Mouse (Mus musculus) E14TG2a.4 (cell line): ENCODE results near the gene Mier1.

Source experiments
- H3K27me3 ChIP-seq: 2 replicates; pipeline ENCODE4 v1.6.1; 2014; ENCODE audit warnings: low read length, control low read depth; ENCODE audit not compliant: insufficient read depth
- H3K36me3 ChIP-seq: 2 replicates; pipeline ENCODE4 v1.6.1; 2014; ENCODE audit warnings: low read length, control low read depth; ENCODE audit not compliant: insufficient read depth
- H3K4me1 ChIP-seq: replicated peaks from 2 replicates; pipeline ENCODE4 v1.6.1; 2014; ENCODE audit warnings: low read depth, low read length, control low read depth
- H3K4me3 ChIP-seq: replicated peaks from 2 replicates; pipeline ENCODE4 v1.5.1; 2014; ENCODE audit warnings: mild to moderate bottlenecking, low read length
- H3K9me3 ChIP-seq: 2 replicates; pipeline ENCODE4 v1.6.1; 2014; ENCODE audit warnings: low read length, control low read depth
- CTCF ChIP-seq: conservative IDR thresholded peaks from 2 replicates; pipeline ENCODE4 v1.5.1; 2014; ENCODE audit warnings: low read length
- NANOG ChIP-seq: IDR thresholded peaks from 2 replicates; pipeline ENCODE4 v1.6.1; 2014; ENCODE audit warnings: borderline replicate concordance, low read length, mixed read lengths
- POU5F1 ChIP-seq: IDR thresholded peaks from 2 replicates; pipeline ENCODE4 v1.6.1; 2014; ENCODE audit warnings: low read length, borderline replicate concordance

Mier1 gene

DNA sequence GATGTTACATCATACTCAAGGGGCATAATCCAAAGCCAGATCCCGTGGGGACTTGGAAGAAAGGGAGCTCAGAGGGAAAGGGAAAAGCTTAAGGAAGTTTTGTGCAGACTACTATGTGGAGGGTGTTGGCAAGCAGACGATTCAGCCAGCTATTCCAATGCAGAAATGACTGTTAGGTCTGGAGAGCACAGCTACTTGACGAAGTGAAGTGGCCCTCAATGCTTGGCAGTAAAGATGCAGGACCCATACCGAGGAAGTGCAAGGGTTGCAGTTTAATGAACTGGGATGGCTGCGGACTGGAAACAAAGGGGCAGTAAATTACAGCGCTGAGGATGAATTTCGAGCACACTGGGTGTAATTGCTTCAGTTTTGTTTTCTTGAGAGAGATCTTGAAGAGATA is 1.5 kb upstream of the Mier1 start:
- TF ChIP-seq POU5F1 (no peak), CTCF (no peak), NANOG (no peak)

DNA sequence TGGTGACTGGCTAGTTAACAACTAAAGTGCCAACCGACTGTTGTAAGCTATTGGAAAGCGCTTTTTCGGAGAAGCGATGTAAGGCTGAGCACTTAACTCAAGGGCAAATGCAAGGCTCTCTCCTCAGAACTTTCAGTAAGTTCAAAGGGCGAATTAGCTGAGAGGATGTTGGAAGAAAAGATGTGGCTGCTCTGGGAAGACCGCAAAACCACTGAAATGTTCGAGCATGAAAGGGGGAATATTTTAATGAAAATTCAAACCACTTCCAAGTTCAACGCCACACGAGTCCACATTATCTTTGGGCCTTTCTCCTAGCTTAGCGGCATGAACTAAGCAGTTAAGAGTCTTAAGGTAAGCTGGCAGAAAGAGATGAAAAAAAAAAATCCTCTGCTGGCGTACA is 788 bp upstream of the Mier1 start:
- no peak for TF ChIP-seq NANOG
- no peak for TF ChIP-seq CTCF
- TF ChIP-seq POU5F1, result no peak
- Histone ChIP-seq H3K9me3 (no peaks in the 10 kb centered on the region), H3K4me3 (peak overlapping the region; percentile 96), H3K27me3 (no peaks in the 10 kb centered on the region), H3K36me3 (peaks cover 37% of the 10 kb centered on the region), H3K4me1 (peaks cover 57% of the 10 kb centered on the region)

More for the DNA sequence above, 1.5 kb upstream of the Mier1 start:
- H3K36me3 ChIP-seq, result peaks cover 42% of the 10 kb centered on the region
- H3K4me1 ChIP-seq, result peaks cover 56% of the 10 kb centered on the region
- H3K27me3 ChIP-seq, result no peaks in the 10 kb centered on the region
- peak overlapping the region; percentile 96; the same call in 1 of the 2 replicates for H3K4me3 ChIP-seq
- H3K9me3 ChIP-seq, result no peaks in the 10 kb centered on the region

DNA sequence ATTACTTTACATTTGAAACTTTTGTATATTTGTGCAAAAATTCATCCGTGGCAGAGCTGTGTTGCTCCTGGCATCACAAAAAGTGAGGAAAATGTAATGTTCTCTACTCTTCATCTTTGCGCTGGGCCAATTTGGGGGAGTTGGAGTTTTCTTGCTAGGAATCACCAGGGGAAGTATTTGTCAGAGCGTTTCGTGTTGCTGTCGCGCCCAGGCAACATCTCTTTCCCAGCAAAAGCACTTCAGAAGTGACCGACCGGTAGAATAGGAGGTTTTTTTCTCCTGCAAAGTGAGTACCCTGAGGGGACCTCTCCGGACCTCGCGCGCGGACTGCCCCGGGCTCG is 4.7 kb downstream of the Mier1 start:
- H3K9me3 ChIP-seq, result no peaks in the 10 kb centered on the region
- H3K4me3 ChIP-seq, result peak overlapping the region; percentile 87
- H3K4me1 ChIP-seq, result peaks cover 38% of the 10 kb centered on the region
- H3K27me3 ChIP-seq, result no peaks in the 10 kb centered on the region
- peaks cover 17% of the 10 kb centered on the region for H3K36me3 ChIP-seq
- no peak for TF ChIP-seq CTCF

- Histone ChIP-seq H3K4me3 (peak overlapping the region; percentile 87), H3K4me1 (peaks cover 38% of the 10 kb centered on the region), H3K36me3 (peaks cover 17% of the 10 kb centered on the region), H3K27me3 (no peaks in the 10 kb centered on the region), H3K9me3 (no peaks in the 10 kb centered on the region)
- TF ChIP-seq CTCF (no peak), NANOG (no peak), POU5F1 (no peak)
These were observed 5.2 kb downstream of the Mier1 start for GRCm38 (mm10) chr4:103119229-103120027.

DNA sequence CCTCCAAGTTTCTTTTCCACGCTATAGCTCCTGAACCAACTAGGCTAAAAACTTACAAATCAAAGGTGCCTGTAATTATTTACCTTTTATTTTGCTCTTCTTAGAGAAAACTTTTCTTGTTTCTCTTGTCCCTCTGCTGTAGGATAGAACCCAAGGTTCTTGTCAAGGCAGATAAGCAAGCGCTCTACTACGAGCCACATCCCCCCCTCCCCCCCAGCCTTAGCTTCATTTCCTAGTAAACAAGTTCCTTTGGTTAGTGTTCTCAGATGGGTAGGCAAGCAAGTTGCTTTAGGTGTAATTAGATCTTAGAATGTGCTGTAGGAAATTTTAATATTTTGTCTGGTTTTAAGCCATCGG is 5.8 kb downstream of the Mier1 start:
- Histone ChIP-seq H3K27me3 (no peaks in the 10 kb centered on the region), H3K4me1 (peaks cover 36% of the 10 kb centered on the region), H3K4me3 (peak overlapping the region; percentile 87), H3K9me3 (no peaks in the 10 kb centered on the region), H3K36me3 (peaks cover 17% of the 10 kb centered on the region)
- TF ChIP-seq POU5F1 (no peak), NANOG (no peak), CTCF (no peak)

- TF ChIP-seq POU5F1 (no peak), CTCF (no peak), NANOG (no peak)
- H3K36me3 ChIP-seq, result peaks cover 17% of the 10 kb centered on the region
- no peaks in the 10 kb centered on the region for H3K9me3 ChIP-seq
- peaks cover 32% of the 10 kb centered on the region for H3K4me1 ChIP-seq
- no peaks in the 10 kb centered on the region for H3K27me3 ChIP-seq
- peak overlapping the region; percentile 87 for H3K4me3 ChIP-seq
These were observed 6.2 kb downstream of the Mier1 start for GRCm38 (mm10) chr4:103120395-103120794.

- TF ChIP-seq NANOG, result no peak
- TF ChIP-seq POU5F1, result no peak
- no peak for TF ChIP-seq CTCF
- Histone ChIP-seq H3K9me3 (no peaks in the 10 kb centered on the region), H3K36me3 (peaks cover 15% of the 10 kb centered on the region), H3K4me3 (peak overlapping the region; percentile 87; the same call in 1 of the 2 replicates), H3K4me1 (peaks cover 27% of the 10 kb centered on the region), H3K27me3 (no peaks in the 10 kb centered on the region)
These were observed 6.7 kb downstream of the Mier1 start for GRCm38 (mm10) chr4:103120874-103121389.

- Histone ChIP-seq H3K27me3 (no peaks in the 10 kb centered on the region), H3K36me3 (peaks cover 3% of the 10 kb centered on the region; the same call in 1 of the 2 replicates), H3K9me3 (no peaks in the 10 kb centered on the region), H3K4me1 (peaks cover 24% of the 10 kb centered on the region), H3K4me3 (no peak overlapping the region)
- TF ChIP-seq CTCF (no peak), NANOG (no peak), POU5F1 (no peak)
These were observed 8.9 kb downstream of the Mier1 start for GRCm38 (mm10) chr4:103123086-103123485.

DNA sequence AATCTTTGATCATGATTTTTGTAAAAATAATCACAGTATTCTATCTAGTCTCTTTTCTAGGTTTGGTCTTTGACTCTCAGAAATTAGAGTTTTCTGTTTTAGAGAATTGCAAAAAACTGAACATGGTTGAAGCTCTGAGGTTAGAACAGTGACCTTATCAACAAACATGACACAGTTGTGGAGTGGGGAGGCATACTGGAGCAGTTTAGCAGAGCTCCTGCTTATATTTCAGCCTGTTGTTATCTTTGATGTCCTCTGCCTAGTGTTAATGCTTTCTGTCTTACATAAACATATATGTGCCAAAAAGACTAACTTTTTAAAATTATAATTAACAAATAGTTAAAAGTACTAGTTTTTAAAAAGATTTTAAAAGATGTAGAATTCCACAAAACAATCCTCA is 9.4 kb downstream of the Mier1 start:
- H3K4me1 ChIP-seq, result peaks cover 20% of the 10 kb centered on the region
- no peak for TF ChIP-seq POU5F1
- no peaks in the 10 kb centered on the region for H3K27me3 ChIP-seq
- no peak overlapping the region for H3K4me3 ChIP-seq
- no peaks in the 10 kb centered on the region for H3K9me3 ChIP-seq
- peaks cover 3% of the 10 kb centered on the region; the same call in 1 of the 2 replicates for H3K36me3 ChIP-seq
